Mouse (Mus musculus): ENCODE measurements around the gene Bcl11b.

The Bcl11b gene

GRCm38 (mm10) chr12:107890326-107890725, 113.1 kb downstream of the Bcl11b start:
- no peak for DNase-seq (ENCODE audit: low spot score)

GRCm38 (mm10) chr12:107889841-107890240, 113.6 kb downstream of the Bcl11b start:
- no peak for DNase-seq (ENCODE audit: low spot score)

- DNase-seq (ENCODE audit: low spot score): no peak
These were observed 114.8 kb downstream of the Bcl11b start for GRCm38 (mm10) chr12:107888646-107889045.

- no peak for DNase-seq (ENCODE audit: low spot score)
These were observed 115.4 kb downstream of the Bcl11b start for GRCm38 (mm10) chr12:107888049-107888448.

GRCm38 (mm10) chr12:107887621-107888020, 115.8 kb downstream of the Bcl11b start:
- DNase-seq (ENCODE audit: low spot score): no peak

GRCm38 (mm10) chr12:107884330-107885065, 118.9 kb downstream of the Bcl11b start:
- no peak for DNase-seq (ENCODE audit: low spot score)

GRCm38 (mm10) chr12:107881726-107882125, 121.7 kb downstream of the Bcl11b start:
- DNase-seq (ENCODE audit: low spot score): no peak

GRCm38 (mm10) chr12:107880748-107881147, 122.7 kb downstream of the Bcl11b start:
- no peak for DNase-seq (ENCODE audit: low spot score)

GRCm38 (mm10) chr12:107879114-107879777, 124.2 kb downstream of the Bcl11b start:
- DNase-seq (ENCODE audit: low spot score): no peak

- DNase-seq (ENCODE audit: low spot score): no peak
These were observed 127.2 kb downstream of the Bcl11b start for GRCm38 (mm10) chr12:107876237-107876636.

- DNase-seq (ENCODE audit: low spot score): no peak
These were observed 128.8 kb downstream of the Bcl11b start for GRCm38 (mm10) chr12:107874467-107875142.

- no peak for DNase-seq (ENCODE audit: low spot score)
These were observed 133.8 kb downstream of the Bcl11b start for GRCm38 (mm10) chr12:107869526-107870050.

- no peak for DNase-seq (ENCODE audit: low spot score)
These were observed 135.1 kb downstream of the Bcl11b start for GRCm38 (mm10) chr12:107868291-107868690.

All from layer of hippocampus, adult 9-10 months (tissue).